Mouse (Mus musculus): ENCODE measurements around the gene Nav2.

The Nav2 gene

GRCm38 (mm10) chr7:49108076-49108475 is 199.6 kb downstream of the Nav2 start:
- no peak for DNase-seq

- DNase-seq = no peak
These were observed 210.5 kb downstream of the Nav2 start for GRCm38 (mm10) chr7:49119016-49119415.

GRCm38 (mm10) chr7:49119794-49120487 is 211.4 kb downstream of the Nav2 start:
- DNase-seq = no peak

- no peak for DNase-seq
These were observed 212.0 kb downstream of the Nav2 start for GRCm38 (mm10) chr7:49120488-49120864.

DNA sequence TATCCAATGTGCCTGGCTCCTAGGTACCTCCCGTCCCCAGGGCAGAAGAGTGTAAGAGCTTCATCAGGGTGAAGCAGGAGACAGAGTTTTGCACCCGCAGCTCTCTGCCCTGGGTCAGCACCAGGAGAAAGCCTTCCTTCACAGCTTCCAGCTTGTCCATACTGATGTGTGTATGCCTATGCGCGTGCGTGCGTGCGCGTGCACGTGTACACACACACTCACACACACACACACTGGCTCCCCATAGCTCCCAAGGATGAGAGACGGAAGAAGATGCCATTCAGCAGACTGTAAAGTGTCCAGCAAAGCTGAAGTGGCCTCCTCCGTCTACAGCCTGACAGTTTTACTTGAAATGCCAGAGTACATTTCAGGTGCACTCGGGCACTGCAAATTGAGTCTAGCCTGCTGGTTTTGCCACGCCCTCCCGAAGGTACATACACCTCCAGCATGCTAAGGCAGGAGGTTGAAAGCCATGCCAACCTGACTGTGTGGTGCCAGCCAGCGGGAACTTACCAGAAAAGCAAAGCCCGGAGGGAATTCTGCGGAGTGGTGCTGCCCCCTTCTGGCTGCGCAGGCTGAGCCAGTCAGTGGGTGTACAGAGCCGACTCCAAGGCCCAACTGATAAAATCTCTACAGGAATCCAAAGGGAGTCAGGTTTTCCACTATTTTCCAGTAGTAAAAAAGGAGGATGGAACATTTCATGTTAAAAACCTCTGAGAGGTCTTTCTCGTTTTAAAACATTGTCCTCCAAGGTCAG is 212.6 kb downstream of the Nav2 start:
- DNase-seq = peak; percentile 91

DNA sequence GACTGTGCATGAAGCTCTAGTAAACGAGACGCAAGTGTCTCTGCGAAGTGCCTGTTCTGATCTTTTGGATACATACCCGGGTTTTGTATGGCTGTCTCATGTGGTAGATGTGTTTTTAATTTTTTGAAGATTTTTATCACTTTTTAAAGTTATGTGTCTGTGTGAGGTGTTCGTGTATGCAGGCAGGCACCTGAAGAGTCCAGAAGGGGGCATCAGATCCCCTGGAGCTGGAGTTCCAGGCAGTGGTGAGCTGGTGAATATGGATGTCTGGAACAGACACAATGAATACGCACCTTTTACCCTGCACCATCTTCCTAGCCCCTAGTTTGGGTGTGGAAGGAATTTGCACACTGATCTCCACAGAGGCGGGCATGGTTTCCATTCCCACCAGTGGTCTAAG is 214.0 kb downstream of the Nav2 start:
- no peak for DNase-seq

- peak; percentile 72 for DNase-seq
These were observed 217.0 kb downstream of the Nav2 start for GRCm38 (mm10) chr7:49125545-49125944.

GRCm38 (mm10) chr7:49128224-49128623 is 219.7 kb downstream of the Nav2 start:
- no peak for DNase-seq

DNA sequence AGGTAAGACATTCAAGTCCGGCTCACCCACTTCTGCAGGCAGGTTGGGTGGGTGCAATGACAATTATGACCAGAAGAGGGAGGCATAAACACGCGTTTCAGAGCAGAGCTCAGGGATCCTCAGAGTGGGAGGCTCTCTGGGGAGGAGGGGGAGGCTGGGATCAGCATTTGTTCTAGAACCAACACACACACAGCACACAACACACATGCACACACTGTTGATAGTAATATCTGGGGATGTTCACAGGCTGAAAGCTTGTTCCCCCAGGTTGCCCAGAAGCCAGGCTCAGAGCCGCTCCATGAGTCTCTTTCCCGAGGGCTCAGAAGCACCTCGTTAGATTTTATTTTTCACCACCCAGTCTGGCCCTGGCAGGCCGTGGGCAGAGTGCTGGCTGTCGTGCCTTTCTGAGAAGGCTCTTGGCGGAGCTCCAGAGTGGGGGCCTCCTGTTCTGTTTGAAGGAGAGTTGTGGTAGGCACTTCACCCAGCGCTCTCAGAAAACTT is 224.4 kb downstream of the Nav2 start:
- DNase-seq = peak; percentile 90

- no peak for DNase-seq
These were observed 225.9 kb downstream of the Nav2 start for GRCm38 (mm10) chr7:49134396-49134795.

- no peak for DNase-seq
These were observed 231.2 kb downstream of the Nav2 start for GRCm38 (mm10) chr7:49139762-49140161.

DNA sequence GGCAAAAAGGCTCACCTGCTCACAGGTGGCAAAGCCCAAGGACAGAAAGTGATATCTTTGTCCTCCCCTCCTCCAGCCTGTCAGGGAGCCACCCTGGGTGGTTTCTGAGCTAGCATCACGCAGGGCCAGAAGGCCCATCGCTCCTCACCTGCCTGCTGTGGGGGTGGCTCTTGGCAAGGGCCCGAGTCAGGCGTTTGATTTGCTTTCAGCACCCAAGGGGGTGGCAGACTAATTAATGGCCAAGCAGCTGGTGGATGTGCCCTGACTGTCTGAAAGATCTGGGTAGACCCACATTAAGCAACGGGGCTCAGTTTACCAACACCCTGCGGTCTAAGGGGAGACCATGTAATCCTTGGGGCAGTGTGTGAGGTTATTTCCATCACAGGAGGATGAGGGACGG is 235.4 kb downstream of the Nav2 start:
- no peak for DNase-seq

DNA sequence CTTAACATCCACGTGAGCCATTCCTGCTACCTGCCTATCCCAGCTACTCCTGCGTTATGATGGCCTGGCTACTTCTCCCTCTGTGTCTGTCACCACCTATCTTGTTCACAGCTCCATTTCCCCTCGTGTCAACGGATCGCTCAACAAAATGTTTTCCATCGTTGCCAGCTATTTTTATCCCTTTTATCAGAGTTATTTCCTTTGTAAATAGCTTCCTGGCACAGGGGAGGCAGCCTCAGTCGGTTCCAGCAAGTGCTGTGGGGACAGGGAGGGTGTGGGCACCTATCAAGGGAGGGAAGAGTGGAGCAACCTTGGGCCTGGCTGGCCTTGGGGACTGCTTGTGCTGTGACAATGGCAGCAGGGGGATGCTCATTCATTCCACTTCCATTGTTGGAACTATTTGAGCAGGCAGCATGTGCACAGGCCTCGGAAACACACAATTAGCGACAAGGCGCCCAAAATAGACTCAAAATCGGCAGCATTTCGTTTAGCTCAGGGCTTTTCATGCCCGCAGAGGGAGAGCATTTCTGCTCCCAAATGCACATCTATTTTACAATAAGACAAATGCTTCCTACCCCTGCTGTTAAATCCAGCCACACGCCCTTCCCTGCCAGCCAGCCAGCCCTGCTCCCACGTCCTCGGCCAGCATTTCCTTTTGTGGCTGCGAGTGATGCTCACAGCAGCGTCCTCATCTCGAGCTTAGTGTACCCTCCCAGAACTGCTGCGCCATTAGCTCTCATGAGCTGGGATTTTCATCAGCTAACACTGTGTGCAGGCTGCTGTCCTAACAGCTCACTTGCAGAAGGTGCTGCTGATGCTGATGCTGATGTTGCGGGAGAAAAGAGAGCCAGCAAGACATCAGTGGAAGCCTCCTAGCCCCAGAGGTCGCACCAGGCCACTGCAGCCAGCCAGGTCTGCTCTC is 237.5 kb downstream of the Nav2 start:
- DNase-seq = peak; percentile 60

GRCm38 (mm10) chr7:49152297-49152696 is 243.8 kb downstream of the Nav2 start:
- no peak for DNase-seq

- no peak for DNase-seq
These were observed 244.2 kb downstream of the Nav2 start for GRCm38 (mm10) chr7:49152713-49153112.

DNA sequence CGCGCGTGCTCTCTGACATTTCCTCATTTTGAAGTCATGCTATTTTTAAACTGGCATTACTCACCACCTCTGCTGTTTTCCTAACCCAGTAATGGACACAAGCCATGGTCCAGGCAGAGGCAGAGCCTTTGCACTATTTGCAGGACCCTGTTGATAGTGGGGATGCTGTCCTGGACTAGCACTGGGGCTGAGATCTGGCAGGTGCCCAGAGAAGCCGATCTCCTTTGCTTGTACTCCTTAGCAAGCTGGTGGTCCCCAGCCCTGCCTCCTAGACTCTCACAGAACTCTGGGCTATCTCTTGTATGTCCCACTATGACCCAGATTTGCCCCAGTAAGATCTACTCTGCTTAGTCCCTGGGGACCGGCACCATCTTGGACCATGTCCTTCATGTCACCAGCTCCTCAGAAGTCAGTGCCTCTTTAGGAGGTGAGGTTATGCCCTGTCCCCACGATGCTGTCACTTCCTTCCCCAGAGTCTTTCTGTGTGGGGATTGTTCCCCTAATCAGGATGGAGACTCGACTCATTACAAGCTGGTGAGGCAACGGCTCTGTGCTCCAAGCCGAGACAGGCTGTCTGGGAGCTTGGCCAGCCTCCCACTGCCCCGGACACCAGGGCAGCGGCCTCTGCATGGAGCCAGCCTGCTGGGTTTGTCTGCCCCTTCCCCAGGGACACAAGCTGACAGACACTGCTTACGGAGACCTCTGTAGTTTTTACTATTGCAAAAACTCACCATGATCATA is 250.3 kb downstream of the Nav2 start:
- DNase-seq = peak; percentile 37

DNA sequence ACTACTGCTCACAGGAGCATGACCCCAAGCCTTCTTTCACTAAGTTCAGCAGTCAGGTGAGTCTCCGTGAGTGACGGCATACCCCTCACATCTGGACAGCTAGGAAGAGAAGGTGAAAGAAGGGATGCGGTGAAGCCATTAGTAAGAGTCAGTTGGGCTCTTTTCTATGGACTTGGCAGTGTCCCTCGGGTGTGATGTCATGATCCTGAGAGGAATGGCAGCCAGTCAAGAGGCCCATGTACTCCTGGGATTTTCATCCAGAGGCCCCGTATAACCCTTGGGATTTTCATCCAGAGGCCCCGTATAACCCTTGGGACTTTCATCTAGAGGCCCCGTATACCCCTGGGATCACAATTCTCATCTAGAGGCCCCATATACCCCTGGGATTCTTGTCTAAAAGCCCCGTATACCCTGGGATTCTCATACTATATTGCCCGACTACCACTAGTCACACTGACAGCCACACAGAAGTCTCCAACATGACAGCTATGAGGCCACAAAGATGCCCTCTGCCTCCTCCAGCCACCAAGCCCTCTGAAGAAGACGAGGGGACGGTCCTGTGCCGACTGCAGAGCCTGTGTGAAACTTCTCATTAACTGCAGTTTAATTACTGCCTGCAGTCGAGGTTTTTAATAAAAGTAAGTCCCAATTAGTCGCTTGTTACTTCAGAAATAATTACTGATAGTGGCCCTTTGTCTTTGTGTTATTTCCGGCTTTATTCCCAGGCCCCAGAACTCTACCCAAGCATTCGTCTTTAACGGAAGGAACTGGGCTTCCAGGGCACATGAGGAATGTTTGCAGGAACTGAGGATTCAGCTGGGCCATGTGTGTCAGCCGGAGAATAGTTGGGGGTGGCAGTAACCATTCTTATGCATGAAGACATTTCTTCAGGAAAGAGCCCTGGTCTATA is 251.4 kb downstream of the Nav2 start:
- DNase-seq = peak; percentile 30

DNA sequence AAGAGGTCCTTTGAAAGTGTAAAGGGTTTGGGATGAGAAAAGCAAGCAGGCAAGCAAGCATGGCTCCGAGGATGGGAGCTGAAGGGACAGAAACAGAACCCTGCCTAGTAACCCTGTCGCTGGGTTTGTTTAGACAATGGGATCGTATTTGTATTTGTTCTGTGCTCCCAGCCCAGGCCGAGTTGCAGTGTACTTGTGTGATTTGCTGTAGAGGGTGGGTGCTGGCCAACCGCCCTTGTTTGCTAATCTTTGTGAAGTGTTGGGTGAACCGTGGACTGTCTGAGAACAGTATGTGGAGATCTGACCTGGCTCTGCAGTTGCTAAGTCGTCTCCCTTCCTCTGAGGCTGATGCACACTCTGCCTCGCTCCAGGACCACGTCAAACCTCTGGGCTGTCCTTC is 253.6 kb downstream of the Nav2 start:
- peak; percentile 71 for DNase-seq

GRCm38 (mm10) chr7:49163789-49164188 is 255.3 kb downstream of the Nav2 start:
- peak; percentile 43 for DNase-seq

- peak; percentile 54 for DNase-seq
These were observed 256.4 kb downstream of the Nav2 start for GRCm38 (mm10) chr7:49164868-49165267.

DNA sequence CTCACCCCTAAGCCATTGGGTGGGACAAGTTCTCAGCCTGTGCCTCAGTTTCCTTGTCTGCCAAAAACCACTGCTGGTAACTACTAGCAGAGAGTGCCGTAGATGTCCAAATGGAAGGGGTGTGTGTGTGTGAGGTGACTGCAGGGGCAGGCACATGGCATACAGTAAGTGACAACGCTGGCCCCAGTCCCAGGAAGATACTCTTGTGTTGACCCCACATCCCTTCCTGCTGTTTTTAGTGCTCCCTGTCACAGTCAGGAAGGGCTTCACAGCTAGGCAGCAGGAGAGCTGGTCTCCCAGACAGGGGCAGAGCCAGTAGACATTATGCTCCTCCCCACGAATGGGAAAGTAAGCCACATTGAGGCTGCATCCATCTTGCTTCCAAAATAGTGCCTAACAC is 264.4 kb downstream of the Nav2 start:
- DNase-seq = no peak

Measured in lung, postnatal 14 days (tissue).